Mouse (Mus musculus) cortical plate, adult 2 months (tissue): ENCODE measurements around the gene Srgap1.

Experiments used
- CTCF ChIP-seq: fragments of 200-500 bp; IDR thresholded peaks from 2 replicates; pipeline ENCODE4 v1.5.1; 2011; ENCODE audit warnings: mild to moderate bottlenecking, control low read depth, low read length; ENCODE audit not compliant: insufficient read depth; ENCODE audit errors: extremely low read depth
- POLR2A ChIP-seq: fragments of 200-500 bp; IDR thresholded peaks from 2 replicates; pipeline ENCODE4 v1.6.1; 2011; ENCODE audit warnings: mild to moderate bottlenecking, low read length, control low read depth; ENCODE audit not compliant: insufficient read depth; ENCODE audit errors: extremely low read depth

GRCm38 (mm10) chr10:121994660-121995059, 52.5 kb downstream of the Srgap1 start:
- TF ChIP-seq POLR2A, result no peak
- no peak for TF ChIP-seq CTCF
